Mouse (Mus musculus): ENCODE measurements around the gene Gm6096. TPM values are rescaled to one million over a fixed set of nuclear protein-coding genes. Genes with fewer than 3 reads are reported as not detected.

Gm6096 gene
- polyA plus RNA-seq, 1 experiment from 2014 or later, result 0.24 TPM

DNA sequence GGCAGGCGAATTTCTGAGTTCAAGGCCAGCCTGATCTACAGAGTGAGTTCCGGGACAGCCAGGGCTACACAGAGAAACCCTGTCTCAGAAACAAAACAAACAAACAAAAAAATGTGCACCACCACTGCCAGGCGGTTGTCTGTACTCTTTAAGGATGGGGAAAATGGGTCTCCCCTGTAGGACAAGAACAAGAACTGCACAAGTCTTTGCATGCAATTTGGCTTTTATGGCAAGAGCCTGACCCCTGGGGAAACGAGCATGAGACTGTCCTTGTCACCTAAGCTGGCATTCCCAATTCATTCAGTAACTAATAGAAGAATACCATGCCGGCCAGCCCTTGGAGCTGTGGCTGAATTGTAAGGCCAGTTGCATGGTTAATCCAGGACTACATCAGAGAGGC, 15.2 kb upstream of the Gm6096 start:
- CTCF ChIA-PET, result no interaction called here
- in situ Hi-C loops (cut with MboI; ENCODE audit: low pct_unique_long_range_greater_than_20kb), result no loop called here
- ATAC-seq (no peak), DNase-seq (ENCODE audit: low read depth, low spot score) (no peak)
- POLR2A ChIA-PET, result no interaction called here
- H3K27me3 ChIP-seq, result no peaks in the 10 kb centered on the region
- TF ChIP-seq CTCF (IDR thresholded peaks at IDR 0.05), result no peak

DNA sequence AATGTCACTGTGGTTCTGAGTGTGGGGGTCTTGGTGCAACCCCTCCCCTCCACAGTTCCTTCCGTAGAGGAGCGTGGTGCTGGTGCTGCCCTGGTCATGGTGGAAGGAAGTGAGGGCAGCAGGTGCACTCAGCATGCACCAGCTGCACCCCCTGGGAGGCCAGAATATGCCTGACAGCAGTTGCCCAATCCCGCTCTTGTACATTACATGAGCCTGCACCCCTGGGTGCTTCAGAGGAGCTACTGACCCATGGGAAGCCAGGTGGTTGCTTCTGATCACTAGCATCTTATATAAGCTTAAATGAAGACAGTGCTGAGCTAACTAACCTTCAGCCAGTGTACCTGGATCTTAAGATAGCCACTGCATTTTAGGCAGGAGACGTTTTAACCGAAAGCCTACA, 12.8 kb upstream of the Gm6096 start:
- TF ChIP-seq CTCF (IDR thresholded peaks at IDR 0.05), result no peak
- in situ Hi-C loops (cut with MboI; ENCODE audit: low pct_unique_long_range_greater_than_20kb), result no loop called here

DNA sequence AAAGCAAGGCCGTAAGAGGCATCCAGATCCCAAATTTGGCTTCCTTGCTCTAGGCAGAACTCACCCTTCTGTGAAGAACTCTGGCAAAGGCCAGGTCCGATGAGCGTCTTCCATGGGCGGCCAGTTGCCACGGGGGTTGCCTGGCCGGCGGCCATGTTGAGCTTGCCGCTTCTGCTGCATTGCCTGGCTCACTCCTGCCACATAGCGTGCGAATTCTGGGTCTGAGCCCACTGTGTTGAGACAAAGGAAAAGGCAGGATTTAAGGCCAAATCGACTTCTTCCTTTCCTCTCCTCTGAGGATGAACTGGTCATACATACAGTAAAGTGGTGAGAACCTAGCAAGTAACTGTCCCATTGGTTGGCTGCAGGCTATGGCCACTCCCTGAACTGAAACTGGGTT, 8.7 kb upstream of the Gm6096 start:
- no peak for ATAC-seq
- in situ Hi-C loops (cut with MboI; ENCODE audit: low pct_unique_long_range_greater_than_20kb), result no loop called here

More for the DNA sequence above, 12.8 kb upstream of the Gm6096 start:
- DNase-seq (ENCODE audit: low read depth, low spot score) (no peak), ATAC-seq (no peak)
- CTCF ChIA-PET, result interaction anchor here (1.4 kb wide), 1 partner anchor 11 kb away, joined by 4 read pairs; no protein-coding TSS in a partner anchor
- POLR2A ChIA-PET, result no interaction called here
- H3K27me3 ChIP-seq, result no peaks in the 10 kb centered on the region

DNA sequence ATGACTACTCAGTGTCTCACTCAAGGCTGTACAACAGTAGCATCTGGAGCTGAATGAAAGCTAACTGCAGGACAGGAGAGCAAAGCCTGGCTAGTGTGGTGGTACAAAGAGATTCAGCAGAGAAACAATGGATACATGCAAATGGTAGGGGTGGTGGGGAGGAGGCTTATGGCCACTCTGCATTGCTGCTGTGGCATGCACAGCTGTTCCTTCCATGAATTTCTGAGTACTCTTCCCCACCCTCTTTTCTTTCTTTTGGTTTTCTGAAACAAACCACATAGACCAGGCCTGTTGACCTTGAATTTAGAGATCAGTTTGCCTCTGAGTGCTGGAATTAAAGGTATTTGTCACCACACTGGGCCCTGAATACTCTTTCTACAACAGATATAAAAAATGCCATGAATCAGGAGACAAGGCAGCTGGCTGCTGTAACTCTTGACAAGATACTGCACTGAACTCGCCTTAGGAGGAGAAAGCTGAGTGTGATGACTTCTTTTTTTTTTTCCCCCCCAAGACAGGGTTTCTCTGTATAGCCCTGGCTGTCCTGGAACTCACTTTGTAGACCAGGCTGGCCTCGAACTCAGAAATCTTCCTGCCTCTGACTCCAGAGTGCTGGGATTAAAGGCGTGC, 3.9 kb upstream of the Gm6096 start:
- no peak for ATAC-seq
- no peak for TF ChIP-seq CTCF (IDR thresholded peaks at IDR 0.05)
- H3K27me3 ChIP-seq, result no peaks in the 10 kb centered on the region
- DNase-seq (ENCODE audit: low read depth, low spot score), result no peak
- ChIA-PET POLR2A (interaction anchor here (1.3 kb wide), 1 partner anchor 9 kb away, joined by 3 read pairs; no protein-coding TSS in a partner anchor), CTCF (interaction anchor here (1.0 kb wide), 1 partner anchor 11 kb away, joined by 3 read pairs; no protein-coding TSS in a partner anchor)
- in situ Hi-C loops (cut with MboI; ENCODE audit: low pct_unique_long_range_greater_than_20kb), result no loop called here

More for the DNA sequence above, 8.7 kb upstream of the Gm6096 start:
- DNase-seq (ENCODE audit: low read depth, low spot score), result no peak
- no peak for TF ChIP-seq CTCF (IDR thresholded peaks at IDR 0.05)
- ChIA-PET POLR2A (no interaction called here), CTCF (no interaction called here)
- no peaks in the 10 kb centered on the region for H3K27me3 ChIP-seq

DNA sequence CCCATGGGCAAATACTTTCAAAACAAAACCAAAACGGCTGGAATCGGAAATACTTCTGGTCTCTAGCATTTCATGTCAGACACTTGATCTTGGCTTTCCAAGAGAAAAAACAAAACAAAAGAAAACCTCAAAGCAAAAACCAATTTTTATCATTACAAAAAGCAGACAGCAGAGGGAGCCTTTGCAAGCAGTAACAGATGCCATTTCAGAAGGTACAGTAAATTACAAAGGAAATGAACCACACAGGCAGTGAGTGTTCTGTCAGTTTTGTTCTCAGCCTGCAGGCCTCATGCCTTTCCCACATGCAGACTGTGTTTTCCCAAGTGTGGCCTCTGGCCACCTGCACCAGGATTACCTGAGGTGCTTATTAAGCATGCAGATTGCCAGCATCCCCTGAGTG, 1.2 kb downstream of the Gm6096 start:
- ChIA-PET CTCF (interaction anchor here (0.9 to 5.8 kb wide), 4 partner anchors 13 to 100 kb away, joined by 3 to 52 read pairs (median 6); no protein-coding TSS in a partner anchor), POLR2A (no interaction called here)
- no peak for DNase-seq (ENCODE audit: low read depth, low spot score)
- ATAC-seq, result no peak
- in situ Hi-C loops (cut with MboI; ENCODE audit: low pct_unique_long_range_greater_than_20kb), result loop anchor here (5.0 to 25.0 kb wide), 2 partner anchors 100 to 410 kb away; partner anchors contain the start of gene Kctd15
- H3K27me3 ChIP-seq, result no peaks in the 10 kb centered on the region
- peak; percentile 54 for TF ChIP-seq CTCF (IDR thresholded peaks at IDR 0.05)

DNA sequence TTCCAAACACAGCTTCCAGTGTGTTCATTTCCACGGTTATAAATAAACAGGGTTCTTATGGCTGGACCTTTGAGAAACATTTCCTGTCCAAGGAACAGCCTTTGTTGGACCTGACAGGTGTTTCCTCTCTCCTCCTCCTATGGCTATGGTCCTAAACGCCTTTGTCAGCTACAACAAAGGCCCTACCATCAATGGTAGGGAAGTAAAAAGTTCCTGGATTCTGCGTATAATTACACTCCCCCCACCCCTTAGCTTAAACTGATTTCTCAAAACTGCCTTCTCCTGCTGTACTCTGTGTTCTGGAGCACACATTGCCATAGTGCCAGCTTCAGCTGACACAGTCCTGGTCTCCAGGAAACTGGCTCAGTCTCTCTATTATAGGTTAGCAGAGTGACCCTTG, 4.3 kb downstream of the Gm6096 start:
- no peak for DNase-seq (ENCODE audit: low read depth, low spot score)

DNA sequence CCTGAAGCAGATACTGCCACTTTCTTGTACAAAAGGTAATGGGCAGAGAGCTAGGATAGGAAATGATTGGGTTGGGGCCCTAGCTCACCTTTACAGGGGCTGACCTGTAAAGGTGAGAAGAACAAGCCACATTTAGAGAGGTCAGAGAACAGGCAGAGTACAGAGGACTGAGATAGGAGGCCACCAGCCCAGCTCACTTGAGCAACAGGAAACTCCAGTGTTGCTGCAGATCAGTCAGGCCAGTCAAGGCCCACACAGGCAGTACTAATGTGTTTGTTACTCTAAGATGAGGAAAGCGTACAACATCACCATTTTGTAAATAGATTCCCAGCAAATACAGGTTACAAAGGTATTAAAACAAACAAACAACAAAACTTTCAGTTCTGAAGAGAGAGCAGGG, 5.1 kb downstream of the Gm6096 start:
- CTCF ChIA-PET, result interaction anchor here (0.5 to 5.8 kb wide), 3 partner anchors 9 to 97 kb away, joined by 3 to 52 read pairs (median 5); no protein-coding TSS in a partner anchor
- POLR2A ChIA-PET, result interaction anchor here (0.7 to 1.7 kb wide), 2 partner anchors 9 to 10 kb away, joined by 3 to 6 read pairs; no protein-coding TSS in a partner anchor
- ATAC-seq, result no peak
- TF ChIP-seq CTCF (IDR thresholded peaks at IDR 0.05), result no peak
- H3K27me3 ChIP-seq, result no peaks in the 10 kb centered on the region
- no peak for DNase-seq (ENCODE audit: low read depth, low spot score)
- in situ Hi-C loops (cut with MboI; ENCODE audit: low pct_unique_long_range_greater_than_20kb), result loop anchor here (25.0 kb wide), 1 partner anchor 406 kb away; the partner anchor contains the start of gene Kctd15

More for the DNA sequence above, 4.3 kb downstream of the Gm6096 start:
- POLR2A ChIA-PET, result interaction anchor here (1.7 kb wide), 1 partner anchor 11 kb away, joined by 6 read pairs; no protein-coding TSS in a partner anchor
- H3K27me3 ChIP-seq, result no peaks in the 10 kb centered on the region
- no peak for ATAC-seq
- TF ChIP-seq CTCF (IDR thresholded peaks at IDR 0.05), result no peak
- in situ Hi-C loops (cut with MboI; ENCODE audit: low pct_unique_long_range_greater_than_20kb), result loop anchor here (25.0 kb wide), 1 partner anchor 407 kb away; the partner anchor contains the start of gene Kctd15
- CTCF ChIA-PET, result interaction anchor here (1.5 to 5.8 kb wide), 2 partner anchors 10 to 33 kb away, joined by 5 to 52 read pairs; no protein-coding TSS in a partner anchor

DNA sequence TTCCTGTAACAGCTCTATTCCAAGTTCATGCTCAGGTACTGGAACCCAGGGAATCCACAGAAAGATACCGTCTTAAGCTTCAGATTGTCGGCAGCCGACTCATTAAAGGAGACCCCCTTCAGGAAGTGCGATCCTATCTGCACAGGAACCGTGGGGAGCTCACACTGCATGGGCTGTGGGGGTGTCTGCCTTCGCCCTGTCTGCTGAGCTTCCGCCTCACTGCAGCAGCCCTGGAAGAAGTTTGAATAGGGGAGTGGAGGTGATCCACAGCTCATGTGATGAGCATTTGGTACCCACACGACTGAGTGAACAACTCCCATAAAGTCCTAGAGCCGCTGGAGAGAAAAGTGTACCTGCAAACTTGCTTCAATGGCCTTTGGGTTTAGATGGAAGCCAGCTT, 6.4 kb downstream of the Gm6096 start:
- DNase-seq (ENCODE audit: low read depth, low spot score) (no peak), ATAC-seq (no peak)
- TF ChIP-seq CTCF (IDR thresholded peaks at IDR 0.05), result no peak
- CTCF ChIA-PET, result interaction anchor here (1.1 to 5.8 kb wide), 3 partner anchors 8 to 102 kb away, joined by 3 to 52 read pairs (median 4); no protein-coding TSS in a partner anchor
- in situ Hi-C loops (cut with MboI; ENCODE audit: low pct_unique_long_range_greater_than_20kb), result loop anchor here (25.0 kb wide), 1 partner anchor 405 kb away; the partner anchor contains the start of gene Kctd15
- POLR2A ChIA-PET, result interaction anchor here (1.1 kb wide), 1 partner anchor 8 kb away, joined by 3 read pairs; no protein-coding TSS in a partner anchor
- no peaks in the 10 kb centered on the region for H3K27me3 ChIP-seq

DNA sequence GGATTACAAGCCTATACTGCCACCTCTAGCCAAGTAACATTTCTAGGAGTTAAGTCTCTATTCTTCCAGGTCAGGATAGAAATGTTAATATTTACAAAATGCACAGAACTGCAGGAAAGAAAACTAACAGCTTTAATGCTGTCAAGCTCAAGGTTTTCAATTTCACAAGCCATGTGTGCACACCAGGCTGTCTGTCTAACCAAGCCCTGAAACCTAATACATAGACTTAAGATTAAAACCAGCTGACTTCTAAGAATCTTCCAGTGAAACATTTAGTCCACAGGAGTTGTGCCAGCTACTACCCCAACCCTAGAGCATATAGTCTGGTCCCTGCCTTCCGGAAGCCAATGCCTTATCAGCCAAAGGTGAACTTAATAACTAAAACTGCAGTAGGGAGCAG, 7.6 kb downstream of the Gm6096 start:
- ATAC-seq (no peak), DNase-seq (ENCODE audit: low read depth, low spot score) (no peak)

DNA sequence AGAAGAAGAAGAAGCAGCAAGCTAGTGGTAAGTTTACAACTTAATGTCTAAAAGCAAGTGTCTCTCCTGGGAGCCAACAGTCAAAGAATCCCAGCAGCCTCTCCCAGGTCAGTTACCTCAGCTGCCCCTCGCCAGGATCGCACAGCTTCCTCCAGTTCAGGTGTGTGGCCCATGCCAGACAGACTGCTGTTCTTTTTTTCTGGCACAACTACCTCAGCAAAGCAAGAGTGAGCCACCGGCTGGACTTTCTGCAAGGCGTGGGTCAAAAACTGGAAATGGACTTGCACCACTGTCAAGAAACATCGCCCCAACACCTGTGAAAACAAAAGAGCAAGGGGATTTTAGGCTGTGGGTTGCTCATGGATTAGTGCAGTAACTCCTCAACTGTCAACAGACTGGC, 12.6 kb downstream of the Gm6096 start:
- CTCF ChIA-PET, result interaction anchor here (4.0 kb wide), 1 partner anchor 9 kb away, joined by 52 read pairs; no protein-coding TSS in a partner anchor
- POLR2A ChIA-PET, result interaction anchor here (0.7 kb wide), 1 partner anchor 97 kb away, joined by 3 read pairs; no protein-coding TSS in a partner anchor
- ATAC-seq, result no peak
- DNase-seq (ENCODE audit: low read depth, low spot score), result no peak
- in situ Hi-C loops (cut with MboI; ENCODE audit: low pct_unique_long_range_greater_than_20kb), result loop anchor here (25.0 kb wide), 1 partner anchor 399 kb away; the partner anchor contains the start of gene Kctd15
- no peak for TF ChIP-seq CTCF (IDR thresholded peaks at IDR 0.05)
- no peaks in the 10 kb centered on the region for H3K27me3 ChIP-seq

More for the DNA sequence above, 7.6 kb downstream of the Gm6096 start:
- no peak for TF ChIP-seq CTCF (IDR thresholded peaks at IDR 0.05)
- no peaks in the 10 kb centered on the region for H3K27me3 ChIP-seq
- ChIA-PET CTCF (interaction anchor here (1.1 kb wide), 1 partner anchor 10 kb away, joined by 4 read pairs; no protein-coding TSS in a partner anchor), POLR2A (no interaction called here)
- in situ Hi-C loops (cut with MboI; ENCODE audit: low pct_unique_long_range_greater_than_20kb), result loop anchor here (25.0 kb wide), 1 partner anchor 404 kb away; the partner anchor contains the start of gene Kctd15

All from Patski (cell line).